23 mouse cellular contexts compared by ENCODE assay signal in the genomic region with DNA sequence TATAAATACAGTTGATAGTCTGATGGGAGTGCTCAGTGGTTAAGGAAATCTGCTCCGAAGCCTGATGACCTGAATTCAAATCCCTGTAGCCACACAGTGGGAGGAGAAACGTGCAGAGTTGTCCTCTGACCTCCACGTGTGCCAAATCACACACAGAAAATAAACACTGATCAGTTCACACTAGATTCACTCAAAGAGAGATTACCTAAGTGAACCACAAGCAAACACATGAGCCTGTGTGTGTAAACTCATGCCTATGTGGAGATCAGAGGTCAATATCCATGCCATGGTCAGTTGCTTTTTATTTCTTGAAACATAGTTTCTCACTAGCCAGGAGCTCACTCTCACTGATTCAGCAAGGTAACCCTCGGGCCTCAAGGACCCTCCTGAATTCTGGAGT. TPM values are rescaled to one million over a fixed set of nuclear protein-coding genes. Genes with fewer than 3 reads are reported as not detected.
"Had no signal": no experiment of that assay in that cellular context is flagged by ENCODE, and none has a peak within 500 bp of the region (broad histone marks: within the 10 kb centered on the region; RNA-seq: fewer than 3 reads in every experiment).

No protein-coding gene starts in this region.

- H3K9ac ChIP-seq: forebrain, postnatal 0 days; hindbrain, embryonic 13.5 days; hindbrain, embryonic 15.5 days; limb, embryonic 13.5 days; limb, embryonic 15.5 days had no signal

- H3K9me3 ChIP-seq: hindbrain, embryonic 13.5 days; hindbrain, embryonic 15.5 days; limb, embryonic 13.5 days; limb, embryonic 15.5 days had no signal

- H3K4me3 ChIP-seq: hindbrain, embryonic 13.5 days; hindbrain, embryonic 15.5 days; limb, embryonic 13.5 days; limb, embryonic 15.5 days had no signal

- H3K27ac ChIP-seq: hindbrain, embryonic 13.5 days; hindbrain, embryonic 15.5 days; hindbrain, postnatal 0 days; limb, embryonic 13.5 days; limb, embryonic 15.5 days had no signal

- ATAC-seq: forebrain, postnatal 0 days; hindbrain, postnatal 0 days; intestine, embryonic 16.5 days had no signal

- H3K4me2 ChIP-seq: hindbrain, embryonic 13.5 days; hindbrain, embryonic 15.5 days; limb, embryonic 13.5 days; limb, embryonic 15.5 days had no signal

- DNase-seq: forebrain, postnatal 0 days; gastrocnemius, postnatal 14 days; gastrocnemius, postnatal 36 days; heart, adult 11 months; heart, postnatal 10 days; heart, postnatal 36 days; kidney, adult 18-20 months; kidney, adult 8-10 months; kidney, postnatal 10 days; kidney, postnatal 25 days; layer of hippocampus, adult 9-11 months; layer of hippocampus, postnatal 36 days; left cerebral cortex, postnatal 4 days; lung, adult 2 months had no signal

- H3K36me3 ChIP-seq: hindbrain, embryonic 13.5 days; hindbrain, embryonic 15.5 days; limb, embryonic 13.5 days; limb, embryonic 15.5 days had no signal

- H3K27me3 ChIP-seq: hindbrain, embryonic 13.5 days; hindbrain, embryonic 15.5 days; limb, embryonic 13.5 days; limb, embryonic 15.5 days had no signal

RNA-seq across cellular contexts. Expression of a gene that starts 9.5 kb away (rescaled TPM):
- total RNA-seq: hematopoietic stem cell, adult 5-6 weeks had no signal
- polyA plus RNA-seq: intestine, embryonic 16.5 days; large intestine, adult 2 months; liver, embryonic 16.5 days had no signal

RNA-seq across cellular contexts. Expression of a gene that starts 30.5 kb away (rescaled TPM):
- total RNA-seq: hematopoietic stem cell, adult 5-6 weeks had no signal
